22 mouse cellular contexts compared by ENCODE assay signal in the genomic region with DNA sequence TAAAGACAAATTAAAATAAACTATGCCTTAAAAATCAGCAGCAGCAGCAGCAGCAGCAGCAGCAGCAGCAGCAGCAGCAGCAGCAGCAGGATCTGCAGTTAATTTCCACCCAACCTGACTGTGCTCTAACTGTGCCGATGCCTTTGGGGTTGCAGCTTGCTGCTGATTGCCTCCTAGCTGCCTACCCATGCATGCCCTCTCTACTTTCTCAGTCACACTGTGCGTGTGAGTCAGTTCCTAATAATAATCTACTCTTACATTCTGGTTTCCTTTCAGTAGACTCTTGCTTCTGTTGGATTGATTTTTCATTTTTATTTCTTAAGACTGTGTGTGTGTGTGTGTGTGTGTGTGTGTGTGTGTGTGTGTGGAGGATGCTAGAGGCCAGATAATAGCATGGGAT.
"Had no signal": no experiment of that assay in that cellular context is flagged by ENCODE, and none has a peak within 500 bp of the region (broad histone marks: within the 10 kb centered on the region; RNA-seq: fewer than 3 reads in every experiment).

No protein-coding gene starts in this region.

- H3K27me3 ChIP-seq: limb, embryonic 12.5 days; limb, embryonic 15.5 days; midbrain, embryonic 12.5 days; midbrain, embryonic 15.5 days; neural tube, embryonic 12.5 days; neural tube, embryonic 15.5 days had no signal

- H3K4me3 ChIP-seq: limb, embryonic 12.5 days; limb, embryonic 15.5 days; midbrain, embryonic 12.5 days; midbrain, embryonic 15.5 days; neural tube, embryonic 12.5 days; neural tube, embryonic 15.5 days had no signal

- H3K27ac ChIP-seq: limb, embryonic 12.5 days; limb, embryonic 15.5 days; liver, embryonic 14.5 days; midbrain, embryonic 12.5 days; midbrain, embryonic 15.5 days; neural tube, embryonic 12.5 days; neural tube, embryonic 15.5 days had no signal

- DNase-seq: kidney, adult 18-20 months; kidney, adult 9 months; kidney, postnatal 14 days; kidney, postnatal 4 days; left cerebral cortex, postnatal 4 days; liver, postnatal 0 days; lung, postnatal 14 days; lung, postnatal 4 days; retina, postnatal 1 day; right cerebral cortex, postnatal 25 days; spleen, adult 18-20 months; thymus, postnatal 14 days; thymus, postnatal 4 days had no signal

- H3K4me1 ChIP-seq: limb, embryonic 12.5 days; limb, embryonic 15.5 days; midbrain, embryonic 12.5 days; midbrain, embryonic 15.5 days; neural tube, embryonic 12.5 days; neural tube, embryonic 15.5 days had no signal

- H3K4me2 ChIP-seq: limb, embryonic 12.5 days; limb, embryonic 15.5 days; liver, embryonic 11.5 days; lung, embryonic 14.5 days; midbrain, embryonic 12.5 days; midbrain, embryonic 15.5 days; neural tube, embryonic 12.5 days; neural tube, embryonic 15.5 days had no signal

- H3K9ac ChIP-seq: limb, embryonic 12.5 days; limb, embryonic 15.5 days; liver, embryonic 14.5 days; liver, postnatal 0 days; lung, embryonic 14.5 days; midbrain, embryonic 12.5 days; midbrain, embryonic 15.5 days; neural tube, embryonic 12.5 days; neural tube, embryonic 15.5 days had no signal

- H3K9me3 ChIP-seq: limb, embryonic 12.5 days; limb, embryonic 15.5 days; midbrain, embryonic 12.5 days; midbrain, embryonic 15.5 days; neural tube, embryonic 12.5 days; neural tube, embryonic 15.5 days had no signal
